In genomic region chr1:80646602-80647001, GRCm38 (mm10) we compare ENCODE assay signal across 22 mouse cellular contexts.
DNase-seq lines count a peak whose midpoint lies in the region; TF ChIP-seq lines count a peak whose summit lies in the region.
"Had no signal": no experiment of that assay in that cellular context is flagged by ENCODE, and none has a peak within 500 bp of the region (broad histone marks: within the 10 kb centered on the region; RNA-seq: fewer than 3 reads in every experiment).

No protein-coding gene starts in this region.

- TF ChIP-seq CTCF in kidney, adult 2 months (conservative IDR thresholded peaks at IDR 0.05; ENCODE audit: insufficient read depth, insufficient read length, low read depth, low read length), result no peak

- no peak for TF ChIP-seq POLR2A in kidney, adult 2 months (IDR thresholded peaks at IDR 0.05; ENCODE audit: low read depth, low read length)

- no peak overlapping the region for H3K4me3 ChIP-seq in macrophage (ENCODE audit: inconsistent target)
- H3K4me3 ChIP-seq in kidney, adult 2 months (ENCODE audit: insufficient read depth, low read depth, low read length), result no peak overlapping the region
- H3K4me3 ChIP-seq: forebrain, embryonic 10.5 days; hindbrain, embryonic 13.5 days; limb, embryonic 10.5 days had no signal

- 2% methylated on average over 3 of the region's 3 CpGs for WGBS in macrophage (ENCODE audit: missing documents)
- 69% methylated on average over 3 of the region's 3 CpGs for WGBS in kidney, adult 2 months

- H3K36me3 ChIP-seq in macrophage (ENCODE audit: inconsistent target), result peaks cover 26% of the 10 kb centered on the region; the same call in 1 of the 2 replicates
- peaks cover 8% of the 10 kb centered on the region for H3K36me3 ChIP-seq in splenic B cell, adult 2 months (ENCODE audit: control insufficient read depth, insufficient read depth, low read length, poor library complexity, severe bottlenecking)
- no peaks in the 10 kb centered on the region for H3K36me3 ChIP-seq in kidney, adult 2 months (ENCODE audit: control insufficient read depth, insufficient read depth, low read length)
- H3K36me3 ChIP-seq: forebrain, embryonic 10.5 days; hindbrain, embryonic 13.5 days; limb, embryonic 10.5 days had no signal

- no peaks in the 10 kb centered on the region for H3K27me3 ChIP-seq in splenic B cell, adult 2 months (ENCODE audit: control insufficient read depth, insufficient read depth, low read length, poor library complexity, severe bottlenecking)
- no peaks in the 10 kb centered on the region for H3K27me3 ChIP-seq in kidney, adult 2 months (replicated peaks; ENCODE audit: control insufficient read depth, insufficient read depth, low read length)
- H3K27me3 ChIP-seq: hindbrain, embryonic 13.5 days had no signal

- peak overlapping the region; percentile 40 for H3K27ac ChIP-seq in macrophage
- H3K27ac ChIP-seq in kidney, adult 2 months (ENCODE audit: insufficient read depth, low read depth, low read length), result no peak overlapping the region
- H3K27ac ChIP-seq: forebrain, embryonic 10.5 days; hindbrain, embryonic 13.5 days; limb, embryonic 10.5 days; stomach, postnatal 0 days had no signal

- H3K4me1 ChIP-seq in kidney, adult 2 months (ENCODE audit: control insufficient read depth, insufficient read depth, low read length), result no peaks in the 10 kb centered on the region
- H3K4me1 ChIP-seq: forebrain, embryonic 10.5 days; hindbrain, embryonic 13.5 days; limb, embryonic 10.5 days had no signal

- DNase-seq in spleen, postnatal 36 days (ENCODE audit: low spot score in 2 of 2), result peak; percentile 21 to 41
- DNase-seq in spleen, postnatal 4 days (ENCODE audit: low spot score in 2 of 2), result no peak
- DNase-seq in MEL-GATA-1-ER (ENCODE audit: extremely low read depth, low read depth), result peak; percentile 75
- DNase-seq in splenic B cell, adult 2 months (ENCODE audit: low read depth, low spot score), result peak; percentile 55
- DNase-seq in kidney, adult 2 months, result no peak
- no peak for DNase-seq in MN1 (ENCODE audit: low spot score)
- DNase-seq in ovary, adult 18-20 months (ENCODE audit: low spot score), result no peak
- DNase-seq: adrenal gland, postnatal 10 days; cerebellum, adult 2 months; gastrocnemius, postnatal 36 days; kidney, adult 8-10 months; kidney, postnatal 10 days; liver, postnatal 0 days; lung, postnatal 10 days; retina, postnatal 1 day; right cerebral cortex, postnatal 25 days; spleen, adult 18-20 months had no signal

- H3K79me2 ChIP-seq in macrophage (ENCODE audit: inconsistent target), result peaks cover 83% of the 10 kb centered on the region

Comparison
In these comparisons a context has a peak if more than half of its experiments do, and no peak if none do; other contexts are left out.
1. DNase-seq: peak in spleen, postnatal 36 days (2 of 2), MEL-GATA-1-ER (single experiment) and splenic B cell, adult 2 months (single experiment); none in spleen, postnatal 4 days (0 of 2), kidney, adult 2 months (single experiment), MN1 (single experiment) and ovary, adult 18-20 months (single experiment).